Mouse (Mus musculus): ENCODE measurements at regions not wholly inside any gene's neighbourhood (a gene's known extent, or its start where the extent isn't known, plus 50 kb on each side); places are given as distances from the start of the nearest gene placed in this dataset.

DNA sequence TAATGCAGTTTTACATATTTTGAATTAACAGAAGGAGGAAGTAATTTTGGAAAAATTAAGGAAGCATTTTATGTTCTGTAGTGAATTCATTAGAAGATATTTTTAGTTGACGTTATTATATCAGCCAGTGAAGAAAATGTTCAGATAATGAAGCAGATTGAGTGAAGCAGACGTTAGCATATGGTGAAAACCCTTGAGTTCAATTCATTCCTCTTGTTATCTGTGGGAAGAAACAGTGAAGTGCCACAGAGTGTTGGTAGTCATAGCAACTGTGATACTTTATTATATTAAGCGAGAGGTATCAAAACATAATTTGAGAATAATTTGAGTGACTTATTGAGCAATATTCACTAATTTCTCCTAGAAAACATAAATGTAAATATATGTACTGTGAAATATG, 796.9 kb downstream of the Slitrk6 start:
- TF ChIP-seq MAFK (IDR thresholded peaks at IDR 0.05; ENCODE audit: insufficient replicate concordance, low read length) (no peak), GABPA (IDR thresholded peaks at IDR 0.05; ENCODE audit: insufficient replicate concordance, low read depth, low read length) (no peak)

All from CH12.LX (cell line).